Mouse (Mus musculus) megakaryocyte-erythroid progenitor cell, adult 5-6 weeks (primary cell): ENCODE measurements around the gene Mx1. TPM values are rescaled to one million over a fixed set of nuclear protein-coding genes. Genes with fewer than 3 reads are reported as not detected.

Source experiments
- total RNA-seq, 2 experiments: library from RNA; stranded (forward) in 1 of 2; stranded (reverse) in 1 of 2; fragments of 200-1000, 215-1000 nt in 1 of 2; fragments of >200 nt in 1 of 2; fragmentation: Nextera tagmentation in 1 of 2; gene quantifications; 2 replicates each; pipeline ENCODE4 v1.2.3; 2014 to 2017

Mx1 gene
- total RNA-seq, 2 experiments from 2014 or later = 0.37 TPM; not detected in 1

Other genes starting within 250 kb of the Mx1 start
- not detected in 2 replicates for gene Bace2, start 106.2 kb downstream of the Mx1 start, total RNA-seq (2014; fragmentation: Nextera tagmentation)
- not detected in 2 replicates for gene Bace2, start 106.2 kb downstream of the Mx1 start, total RNA-seq (2017)
- not detected in 2 replicates for gene Fam3b, start 51.9 kb upstream of the Mx1 start, total RNA-seq (2014; fragmentation: Nextera tagmentation)
- gene Fam3b, start 51.9 kb upstream of the Mx1 start, total RNA-seq (2017) = 3.7 TPM in 1 of 2 replicates, not detected in the other
- gene Tmprss2, start 148.3 kb upstream of the Mx1 start, total RNA-seq (2014; fragmentation: Nextera tagmentation) = not detected in 2 replicates
- gene Tmprss2, start 148.3 kb upstream of the Mx1 start, total RNA-seq (2017) = not detected in 2 replicates